Mouse (Mus musculus) CD8-positive naive resting alpha-beta T cell, adult 2 months (primary cell): Measurements from ENCODE around the gene Dtnb.
"Not testable (repeated sequence)": the region's sequence is repeated elsewhere in the genome, so short reads cannot be mapped to it uniquely, and the experiment has no call there.

Experiments used
- DNase-seq, 2 experiments: peaks; one replicate each; pipeline ENCODE4 v3.0.0; 2022; ENCODE audit warnings: low read depth in 2 of 2, low spot score in 2 of 2

Dtnb gene

DNA sequence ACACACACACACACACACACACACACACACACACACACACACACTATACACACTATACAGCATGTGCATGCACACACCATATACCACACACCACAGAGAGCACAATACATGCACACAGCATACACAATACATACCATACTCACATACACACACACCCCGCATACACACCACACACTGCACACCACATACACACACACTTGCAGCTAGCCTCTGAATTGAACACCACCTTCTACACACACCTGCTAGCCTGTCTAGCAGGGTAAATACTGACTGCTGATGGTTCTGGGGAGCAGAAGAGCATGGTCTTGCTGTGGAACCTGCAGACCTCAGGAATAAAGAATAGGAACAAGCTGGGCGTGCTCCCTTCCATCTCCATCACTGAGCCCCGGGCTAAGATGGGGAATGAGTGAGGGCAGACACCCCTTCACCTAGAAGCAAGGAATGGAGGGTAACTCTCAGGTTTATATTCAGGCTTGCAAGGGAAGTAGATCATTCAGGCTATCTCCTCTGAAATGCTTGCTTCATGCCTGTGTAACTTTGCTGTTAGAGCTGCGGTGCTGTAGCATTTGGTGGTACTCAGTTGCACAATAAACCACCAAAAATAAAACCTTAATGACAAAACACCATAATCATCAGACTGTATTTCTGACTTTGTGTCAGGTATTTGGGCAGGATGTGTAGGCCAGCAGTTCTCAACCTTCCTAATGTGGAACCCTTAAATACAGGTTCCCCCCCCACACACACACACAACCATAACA, 87.6 kb downstream of the Dtnb start:
- no peak for DNase-seq

DNA sequence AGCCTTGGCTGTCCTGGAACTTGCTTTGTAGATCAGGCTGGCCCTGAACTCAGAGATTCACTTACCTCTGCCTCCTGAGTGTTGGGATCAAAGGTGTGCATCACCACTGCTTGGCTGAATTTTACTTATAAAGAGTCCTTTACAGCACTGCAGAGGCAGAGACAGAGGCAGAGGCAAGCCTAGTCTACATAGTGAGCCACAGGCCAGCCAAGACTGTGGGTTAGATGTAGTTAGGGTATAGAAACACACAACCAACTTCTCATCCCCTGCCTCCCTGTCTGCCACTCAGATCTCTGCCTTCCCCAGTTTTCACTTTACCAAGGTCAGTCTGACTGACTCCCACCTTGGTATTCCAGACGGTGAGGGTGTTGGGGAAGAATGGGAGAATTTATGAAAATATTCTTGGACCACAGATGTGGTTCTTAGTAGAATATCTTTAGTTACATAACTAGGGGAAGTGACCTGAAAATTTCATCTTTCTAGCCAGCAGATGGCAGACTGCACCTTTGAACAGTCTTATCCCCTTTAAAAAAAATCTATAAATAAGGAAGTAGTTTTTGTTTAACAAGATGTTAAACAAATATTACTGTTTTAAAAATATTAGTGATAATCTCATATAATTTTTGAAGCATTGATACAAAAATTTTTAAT, 88.9 kb downstream of the Dtnb start:
- DNase-seq, result no peak

DNA sequence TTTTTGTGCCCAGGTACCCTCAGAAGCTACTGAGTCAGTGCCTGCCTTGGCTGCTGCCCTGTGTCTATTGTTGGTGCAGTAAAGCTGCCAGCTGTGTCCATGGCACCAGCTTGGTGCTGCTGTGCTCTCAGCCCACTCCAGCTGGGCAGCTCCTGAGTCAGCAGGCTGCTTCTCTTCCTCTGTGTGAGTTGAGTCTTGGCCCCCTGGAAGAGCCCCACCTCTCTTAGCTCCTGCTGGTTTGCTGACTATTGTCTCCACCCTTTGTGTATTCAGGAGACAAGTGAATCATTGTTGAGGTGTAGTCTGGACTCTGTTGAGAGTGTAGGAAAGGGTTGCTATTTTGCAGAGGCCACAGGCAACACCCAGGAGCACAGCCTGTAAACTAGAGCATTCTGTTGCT, 90.5 kb downstream of the Dtnb start:
- DNase-seq, result no peak

DNA sequence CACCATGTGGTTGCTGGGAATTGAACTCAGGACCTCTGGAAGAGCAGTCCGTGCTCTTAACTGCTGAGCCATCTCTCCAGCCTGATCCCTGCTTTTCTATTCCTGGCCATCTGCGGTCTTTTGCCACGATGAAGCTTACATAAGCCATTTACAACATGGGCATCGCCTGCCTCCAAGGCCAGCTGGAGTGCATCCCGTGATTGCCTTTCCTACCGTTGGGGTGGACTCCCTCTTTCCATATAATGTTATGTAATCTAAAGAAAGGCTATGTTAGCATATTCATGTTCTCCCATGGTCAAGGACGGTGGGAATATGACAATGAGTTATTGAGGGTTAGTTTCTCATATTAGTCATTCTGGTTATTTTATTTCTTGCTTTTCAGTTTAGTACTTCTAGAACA, 91.2 kb downstream of the Dtnb start:
- DNase-seq, result no peak

DNA sequence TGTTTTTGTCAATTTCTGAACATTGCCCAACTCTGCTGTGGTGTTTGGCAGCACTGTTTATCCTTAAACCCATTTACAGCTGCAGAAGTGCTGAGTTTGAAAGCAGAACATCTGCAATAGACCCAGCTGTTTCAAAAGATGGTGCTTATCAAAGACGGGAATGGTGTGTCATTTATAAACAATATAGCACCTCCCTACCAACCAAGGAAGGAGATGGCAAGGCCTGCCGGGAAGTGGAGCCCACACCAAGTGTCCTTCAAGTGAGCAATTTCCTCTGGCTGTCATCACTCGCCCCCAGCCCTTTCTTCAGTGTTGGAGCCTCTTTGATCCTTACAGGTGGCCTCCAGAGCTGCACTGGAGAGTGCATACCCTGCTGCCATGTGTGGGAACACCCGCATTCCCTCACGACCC, 97.8 kb downstream of the Dtnb start:
- no peak for DNase-seq

DNA sequence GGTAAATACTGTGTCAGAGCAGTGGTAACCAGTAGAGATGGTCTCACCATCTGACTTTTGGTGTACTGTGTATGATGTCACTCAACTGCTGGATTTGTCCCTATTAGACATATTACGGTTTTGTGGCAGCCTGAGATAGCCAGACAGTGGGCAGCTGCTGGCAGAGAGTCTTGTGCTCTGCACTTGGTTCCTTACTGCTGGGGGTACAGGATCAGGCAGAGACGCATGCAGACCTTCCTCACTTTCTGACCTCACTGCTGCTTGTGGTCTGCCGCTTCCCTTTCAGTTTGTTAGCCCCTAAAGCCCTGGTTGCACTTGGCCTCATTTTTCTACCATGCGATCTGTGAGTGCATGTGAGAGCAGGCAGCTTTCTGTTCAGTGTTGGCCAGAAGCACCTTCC, 98.9 kb downstream of the Dtnb start:
- DNase-seq, result no peak

DNA sequence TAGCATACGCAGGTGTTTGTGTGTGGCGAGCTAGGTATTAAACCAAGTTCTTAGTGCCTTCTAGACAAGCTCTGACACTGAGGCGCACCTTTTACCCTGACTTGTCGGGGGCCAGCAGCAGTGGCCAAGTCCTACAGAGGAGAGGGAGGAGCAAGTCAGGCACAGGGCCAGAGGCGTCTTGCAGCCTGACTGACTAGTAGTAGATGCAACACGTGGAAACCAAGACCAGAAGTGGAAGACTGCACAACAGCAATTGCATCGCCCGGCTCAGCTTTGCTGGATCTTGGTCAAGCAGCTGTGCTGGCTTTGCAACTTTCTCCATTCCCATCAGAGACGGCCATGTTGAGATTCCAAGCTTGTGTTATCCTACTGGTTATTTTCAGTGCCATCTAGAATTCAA, 100.6 kb downstream of the Dtnb start:
- no peak for DNase-seq

DNA sequence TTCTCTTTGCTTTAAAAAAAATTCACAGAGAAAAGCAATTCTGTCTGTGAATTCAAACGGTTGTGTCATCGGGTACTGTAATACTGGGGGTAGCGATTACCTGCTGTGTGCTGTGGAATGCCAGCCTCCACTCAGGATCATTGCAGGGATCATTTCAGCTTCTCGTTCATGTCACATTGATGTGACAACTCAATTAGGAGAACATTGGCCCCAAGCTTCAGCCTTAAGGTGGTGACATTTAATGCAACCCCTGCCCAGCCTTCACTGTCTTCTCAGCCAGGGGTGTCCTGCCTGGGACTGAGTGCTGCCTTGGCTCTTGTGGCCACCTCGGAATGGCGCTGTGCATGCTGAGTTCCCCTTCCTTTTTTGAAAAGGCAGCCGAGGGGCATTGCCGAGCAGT, 101.7 kb downstream of the Dtnb start:
- DNase-seq, result no peak

DNA sequence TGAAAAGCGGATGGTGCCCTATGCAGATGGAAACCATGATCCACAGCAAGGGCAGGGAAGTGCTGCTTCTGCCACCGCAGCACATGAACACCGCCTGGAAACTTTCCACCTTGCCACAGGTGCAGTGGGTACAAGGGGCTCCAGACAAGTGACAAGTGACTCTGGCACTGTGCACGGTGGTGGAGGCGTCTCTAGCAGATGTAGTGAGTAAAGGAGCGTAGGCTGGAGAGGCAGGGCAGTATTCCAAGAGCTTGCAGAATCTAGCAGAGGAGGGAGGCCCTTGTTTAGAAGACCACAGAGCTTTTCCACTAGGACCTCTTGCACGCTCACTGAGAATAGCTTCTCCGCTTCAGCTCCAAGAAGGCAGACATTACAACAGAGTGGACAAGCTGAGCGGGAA, 102.7 kb downstream of the Dtnb start:
- no peak for DNase-seq

DNA sequence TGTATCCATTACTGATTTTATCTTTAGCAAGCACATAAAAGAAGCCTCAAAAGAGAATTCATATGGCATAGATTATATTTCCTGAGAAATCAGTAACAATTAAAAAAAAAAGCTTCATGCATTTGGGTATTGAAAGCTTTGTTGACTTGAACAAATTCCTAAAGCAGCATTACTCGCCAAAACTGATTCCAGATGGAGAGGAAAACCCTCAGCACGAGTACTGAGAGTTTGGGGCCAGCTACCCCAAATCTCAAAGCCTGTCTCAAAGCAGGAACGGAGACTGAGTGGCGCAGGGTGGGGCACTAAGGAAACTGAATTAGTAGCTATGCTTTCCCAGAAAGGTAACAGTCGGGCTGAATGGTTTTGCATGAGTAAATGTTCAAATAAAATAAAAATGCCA, 108.5 kb downstream of the Dtnb start:
- DNase-seq, result no peak

DNA sequence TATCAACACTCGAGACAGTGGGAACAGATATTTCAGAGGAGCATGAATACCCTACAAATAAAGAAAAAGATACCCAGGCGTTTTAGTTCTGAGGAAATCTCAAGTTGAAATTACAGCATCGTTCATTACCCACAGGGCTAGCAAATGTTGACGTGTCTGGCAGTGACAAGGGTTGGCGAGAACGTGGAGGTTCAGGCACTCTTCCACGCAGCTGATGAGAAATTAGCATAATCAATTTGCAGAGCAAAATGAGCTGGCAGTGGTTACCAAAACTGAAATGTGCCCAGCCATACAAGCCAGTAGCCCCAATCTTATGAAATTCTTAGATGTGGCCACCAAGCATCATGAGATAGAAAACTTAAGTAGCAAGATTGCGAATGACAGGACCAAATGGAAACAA, 110.9 kb downstream of the Dtnb start:
- no peak for DNase-seq

DNA sequence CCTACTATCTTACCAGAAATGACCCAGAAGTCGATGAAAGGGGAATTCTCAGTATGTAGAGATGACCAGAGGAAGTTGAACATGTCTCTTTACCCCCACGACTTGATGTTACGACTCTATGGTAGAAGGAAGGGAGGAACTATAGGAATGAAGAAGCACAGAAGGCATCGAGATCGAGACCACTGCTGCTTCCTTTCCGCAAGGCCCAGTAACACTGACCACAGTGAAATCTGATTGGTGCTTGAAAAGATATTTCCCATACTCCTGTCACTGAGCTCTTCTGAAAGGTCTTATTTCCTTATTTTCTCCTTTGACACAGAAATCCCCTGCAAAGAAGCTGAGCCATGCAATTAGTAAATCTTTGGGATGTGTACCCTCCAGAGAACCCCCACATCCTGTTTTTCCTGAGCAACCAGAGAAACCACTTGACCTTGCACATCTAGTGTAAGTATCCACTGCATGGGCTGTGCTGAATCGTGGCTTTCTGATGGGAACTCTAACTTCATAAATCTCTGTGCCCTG, 114.3 kb downstream of the Dtnb start:
- DNase-seq, result no peak

DNA sequence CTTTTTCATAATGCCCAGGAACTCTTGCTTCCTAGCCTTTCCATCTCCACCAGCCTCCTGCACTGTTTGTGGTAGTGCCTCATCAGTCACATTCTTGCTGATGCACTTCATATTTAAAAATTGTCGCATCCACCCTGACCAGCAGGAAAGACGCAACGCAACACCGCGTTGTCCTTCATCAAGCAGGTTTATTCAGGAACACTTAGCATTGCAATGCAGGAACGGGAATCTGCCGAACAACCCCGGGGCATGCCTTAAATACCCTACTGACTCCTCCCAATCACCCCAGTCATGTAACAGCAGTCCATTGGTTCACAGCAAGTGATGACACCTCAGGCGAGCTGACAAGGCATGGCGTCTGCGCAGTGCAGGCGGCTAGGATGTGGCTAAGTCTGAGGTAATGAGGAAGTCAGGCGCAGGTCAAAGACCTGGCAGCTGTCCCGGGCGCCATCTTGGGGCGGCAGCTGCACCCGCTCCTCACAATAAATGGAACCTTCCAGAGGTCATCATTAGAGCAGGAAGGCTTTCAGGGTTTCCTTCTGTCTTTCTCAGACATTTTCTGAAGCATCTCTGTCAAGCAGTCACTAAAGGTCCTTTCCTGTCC, 118.8 kb downstream of the Dtnb start:
- DNase-seq, result not testable (repeated sequence)

DNA sequence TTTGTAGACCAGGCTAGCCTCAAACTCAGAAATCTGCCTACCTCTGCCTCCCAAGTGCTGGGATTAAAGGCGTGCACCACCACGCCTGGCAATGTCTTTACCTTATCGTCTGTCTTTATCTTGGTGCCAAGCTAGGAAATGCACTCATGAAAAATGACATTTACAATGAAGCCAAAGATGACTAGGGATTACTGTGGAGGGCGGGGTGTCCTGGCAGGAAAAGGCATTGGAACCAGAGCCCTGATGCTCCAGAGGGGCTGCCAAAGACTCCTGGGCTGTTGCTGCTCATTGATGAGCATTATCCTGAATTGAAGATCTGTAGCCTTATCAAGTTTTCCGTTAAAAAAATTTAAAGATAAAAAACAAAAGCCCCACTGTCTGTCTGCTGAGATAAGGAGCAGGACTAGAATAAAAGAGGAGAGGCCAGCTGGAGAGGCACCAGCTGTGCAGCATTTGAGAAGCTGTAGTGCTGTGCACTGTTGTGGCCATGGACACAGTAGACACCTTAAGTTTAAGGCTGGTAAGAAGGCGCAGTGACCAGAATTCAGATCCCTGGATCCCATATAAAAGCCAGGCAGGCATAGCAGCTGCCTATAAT, 120.7 kb downstream of the Dtnb start:
- DNase-seq, result no peak

DNA sequence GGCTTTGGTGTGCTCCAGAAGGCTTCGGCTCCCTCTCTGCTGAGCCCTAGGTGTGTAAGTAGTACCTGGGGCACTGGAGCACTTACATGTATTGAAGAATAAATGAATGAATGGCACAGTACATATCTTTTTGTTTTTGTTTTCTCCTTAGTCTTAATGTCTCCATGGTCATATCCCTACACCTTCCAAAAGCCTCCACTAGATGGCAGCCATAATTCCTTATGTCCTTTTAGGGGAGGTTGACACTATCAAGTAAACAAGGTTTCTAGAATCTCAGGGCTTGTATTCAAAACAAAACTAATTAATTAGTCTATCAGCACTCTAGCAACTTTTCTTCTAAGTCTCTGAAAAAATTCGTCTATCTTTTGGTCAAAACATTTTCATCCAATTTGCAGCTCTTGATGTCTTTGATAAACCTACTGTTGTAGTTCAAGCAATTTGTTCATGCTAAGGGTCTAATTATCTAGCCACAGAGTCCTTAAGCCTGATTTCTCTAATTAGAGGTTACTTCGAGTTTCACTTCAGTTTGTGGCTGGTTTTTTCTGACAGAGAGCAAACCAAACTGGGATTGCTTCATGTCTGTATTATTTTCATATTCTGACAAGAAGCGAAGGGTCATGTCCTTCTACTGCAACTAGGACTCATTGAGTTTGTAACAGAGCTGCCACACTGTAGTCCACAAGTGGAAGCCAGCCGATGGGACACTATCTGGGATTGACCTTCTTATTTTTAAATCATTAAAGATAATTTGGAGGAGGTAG, 123.7 kb downstream of the Dtnb start:
- peak in 1 of 2 experiments; percentile 33 for DNase-seq

DNA sequence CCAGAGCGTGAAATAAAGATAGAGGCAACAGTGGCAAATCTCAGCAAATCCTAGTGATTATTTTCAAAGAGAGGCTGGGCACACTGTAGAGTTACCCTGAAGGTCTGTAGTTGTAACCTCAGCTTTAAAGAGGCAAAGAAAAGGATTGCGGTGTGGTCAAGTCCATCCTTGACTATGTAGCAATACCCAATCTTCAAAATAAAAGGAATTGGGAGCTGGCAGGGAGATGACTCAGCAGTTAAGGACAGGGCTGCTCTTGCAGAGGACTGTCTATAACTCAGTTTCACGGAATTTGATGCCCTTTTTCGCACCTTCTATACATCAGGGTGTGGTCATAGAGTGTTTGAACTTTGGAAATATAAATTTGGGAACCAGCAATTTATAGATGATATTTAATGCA, 128.3 kb downstream of the Dtnb start:
- no peak for DNase-seq

DNA sequence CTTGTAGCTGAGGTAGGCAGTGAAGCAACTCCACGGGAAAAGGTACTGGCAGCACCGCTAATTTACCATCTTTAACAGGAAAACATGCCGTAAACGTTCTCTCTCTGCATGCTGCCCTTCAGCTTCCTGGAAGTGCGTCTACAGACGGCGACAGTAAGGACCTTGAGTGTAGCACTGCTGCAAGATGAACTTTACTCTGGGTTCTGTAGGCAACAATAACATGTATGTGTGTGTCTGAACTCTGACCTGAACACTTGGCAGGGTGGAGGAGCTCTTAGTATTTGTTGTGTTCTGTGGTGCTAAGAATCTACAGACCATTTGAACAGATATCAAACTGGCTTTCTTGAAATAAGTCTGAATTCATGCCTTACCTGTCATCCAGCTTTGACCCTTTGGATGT, 130.7 kb downstream of the Dtnb start:
- DNase-seq, result no peak

DNA sequence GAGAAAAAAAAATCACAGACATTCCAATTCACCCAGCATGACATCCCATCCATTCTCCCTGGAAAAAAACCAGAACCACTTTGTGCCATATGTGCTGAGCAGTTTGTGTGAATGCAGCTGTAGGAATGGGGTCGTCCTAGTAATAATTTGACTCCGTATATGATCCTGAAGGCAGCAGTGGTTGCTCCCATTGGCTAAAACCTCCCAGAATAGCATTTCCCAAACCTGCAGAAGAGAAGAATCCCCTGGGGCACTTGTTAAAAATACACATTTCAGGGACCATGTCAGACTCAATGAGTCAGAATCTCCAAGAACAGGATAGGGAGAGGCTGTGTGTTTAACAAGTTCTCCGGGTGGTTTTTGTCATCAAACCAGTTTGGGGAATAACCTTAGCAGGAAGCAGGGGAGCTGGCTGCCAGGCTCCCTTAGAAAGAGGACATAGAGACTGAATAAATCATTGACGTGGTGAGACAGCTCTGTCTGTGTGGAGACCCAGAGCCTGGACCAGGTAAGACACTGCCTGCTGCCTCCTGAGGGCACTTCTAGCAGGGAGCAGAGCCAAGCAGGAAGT, 147.1 kb downstream of the Dtnb start:
- no peak for DNase-seq

DNA sequence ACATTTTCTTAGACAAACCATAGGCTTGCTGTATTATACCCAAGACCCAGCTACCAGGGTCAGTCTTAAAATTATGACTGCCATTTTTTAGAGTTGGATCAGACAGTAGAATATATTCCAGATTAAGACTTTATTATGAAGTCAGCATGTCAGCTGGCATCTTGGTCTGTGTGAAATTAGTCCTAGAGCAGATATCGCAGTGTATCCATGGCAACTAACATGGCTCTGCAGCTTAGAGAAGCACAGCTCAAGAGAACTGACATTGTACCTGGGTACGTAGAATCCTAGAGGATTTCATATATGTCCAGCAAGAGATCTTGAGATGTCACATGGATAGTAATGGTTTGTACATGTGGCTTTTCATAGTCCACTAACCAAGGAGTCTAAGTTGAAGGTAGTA, 148.3 kb downstream of the Dtnb start:
- DNase-seq, result no peak

DNA sequence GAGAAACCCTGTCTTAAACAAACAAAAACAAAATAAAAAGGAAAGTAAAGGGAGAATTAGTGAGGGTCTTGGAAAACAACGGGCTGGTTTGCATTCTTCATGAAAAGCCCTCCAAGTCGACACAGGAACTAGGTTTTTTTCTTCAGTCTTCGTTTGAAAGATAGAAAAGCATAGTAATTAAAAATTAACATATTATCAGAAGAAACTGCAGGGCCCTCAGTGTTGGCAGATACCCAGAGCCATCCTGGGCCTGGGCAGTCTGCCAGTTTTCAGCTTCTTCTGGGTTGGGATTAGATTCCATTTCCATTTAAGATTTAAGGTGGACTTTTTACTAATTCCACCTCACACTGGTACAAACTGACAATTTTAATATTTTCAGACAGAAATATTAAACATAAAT, 151.6 kb downstream of the Dtnb start:
- no peak for DNase-seq

DNA sequence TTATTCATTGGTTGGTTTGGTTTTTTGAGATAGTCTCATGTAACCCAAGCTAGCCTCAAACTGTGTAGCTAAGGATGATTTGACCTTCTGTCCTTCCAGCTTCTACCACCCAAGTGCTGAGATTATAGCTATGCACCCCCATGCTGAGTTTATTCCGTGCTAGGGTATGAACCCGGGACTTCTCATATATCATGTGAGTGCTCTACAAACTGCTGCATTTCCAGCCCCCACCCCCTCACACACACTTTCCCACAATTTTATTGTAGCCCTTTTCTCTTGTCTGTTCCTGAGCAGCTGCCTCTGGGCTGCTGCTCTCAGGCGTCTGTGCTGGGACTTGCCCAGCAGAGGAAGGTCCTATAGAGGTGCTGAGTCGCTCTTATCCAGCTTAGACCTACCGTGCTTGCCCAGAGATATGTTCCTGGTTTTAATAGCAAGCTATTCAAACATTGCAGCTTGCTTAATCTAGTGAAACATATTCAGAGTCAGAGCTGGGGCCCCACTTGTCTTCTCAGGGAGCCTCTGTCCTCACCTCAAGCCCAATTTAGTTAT, 152.7 kb downstream of the Dtnb start:
- DNase-seq, result no peak
